Mouse (Mus musculus) heart, adult 2 months (tissue): ENCODE measurements around the gene Tle3.

Experiments
- EP300 ChIP-seq: fragments of 200-500 bp; IDR thresholded peaks from 2 replicates; pipeline ENCODE4 v1.6.1; 2011; ENCODE audit warnings: low read depth, low read length, control low read depth; ENCODE audit not compliant: insufficient read depth
- POLR2A ChIP-seq: fragments of 200-500 bp; IDR thresholded peaks from 2 replicates; pipeline ENCODE4 v1.6.1; 2011; ENCODE audit warnings: mild to moderate bottlenecking, low read depth, low read length, control low read depth; ENCODE audit not compliant: insufficient read depth

DNA sequence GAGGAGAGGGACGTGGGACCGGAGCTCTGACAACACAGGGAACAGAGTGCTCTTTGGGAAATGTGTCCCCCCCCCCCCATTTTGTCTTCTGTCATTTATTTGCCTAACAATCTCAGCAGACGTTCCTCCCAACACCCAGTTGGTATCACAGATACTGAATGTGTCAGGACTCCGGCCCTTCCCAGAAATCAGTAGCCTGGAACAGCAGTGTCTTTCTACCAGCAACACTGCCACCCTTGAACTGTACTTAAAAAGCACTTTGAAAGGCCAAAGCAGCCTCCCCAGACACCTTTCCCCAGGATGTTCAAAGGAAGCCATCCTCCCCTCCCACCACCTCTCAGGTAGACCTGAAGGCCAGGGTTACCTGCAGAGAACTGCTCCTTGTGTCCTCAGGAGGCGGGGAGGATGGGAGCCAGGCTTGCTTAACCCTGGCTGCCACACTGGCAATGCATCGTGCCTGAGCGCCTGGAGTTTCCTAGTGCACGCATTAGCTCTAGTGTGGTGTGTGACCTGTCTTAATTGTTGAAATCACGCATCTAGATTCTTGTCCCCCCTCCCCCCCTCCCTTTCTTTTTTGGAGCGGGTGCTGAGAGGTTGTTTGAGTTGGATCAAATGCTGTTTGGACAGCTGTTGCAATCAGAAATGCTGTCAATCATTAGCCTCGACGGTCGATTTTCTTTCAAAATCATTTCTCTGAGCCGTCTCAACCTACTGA lies 16.7 kb downstream of the Tle3 start:
- TF ChIP-seq POLR2A (no peak), EP300 (no peak)
